11 mouse cellular contexts compared by ENCODE assay signal in the genomic region with DNA sequence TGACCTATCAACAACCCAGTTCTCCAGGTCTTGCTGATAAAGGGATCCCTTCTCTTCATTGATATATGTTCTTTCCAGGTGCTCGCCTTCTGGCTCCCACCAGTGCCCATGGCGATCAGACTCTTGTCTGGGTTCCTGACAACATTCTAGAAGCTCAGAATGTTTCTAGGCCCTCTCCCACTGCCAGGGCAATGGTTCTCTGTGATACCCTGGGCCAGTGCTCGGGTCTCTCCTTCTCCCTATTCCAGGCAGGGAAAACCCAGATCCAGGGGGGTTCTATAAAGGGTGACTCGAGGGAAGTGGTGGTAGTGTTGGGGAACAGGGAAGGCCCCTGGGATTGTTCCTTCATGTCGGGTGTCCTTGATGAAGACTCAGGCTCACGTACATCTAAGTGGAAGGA. TPM values are rescaled to one million over a fixed set of nuclear protein-coding genes. Genes with fewer than 3 reads are reported as not detected.
DNase-seq lines count a peak whose midpoint lies in the region; ATAC-seq lines count a peak whose summit lies in the region.
"Had no signal": no experiment of that assay in that cellular context is flagged by ENCODE, and none has a peak within 500 bp of the region (broad histone marks: within the 10 kb centered on the region; RNA-seq: fewer than 3 reads in every experiment).

A gene (minus strand): TSS at position 101 of the 400 bp plus-strand sequence.

- H3K27me3 ChIP-seq in heart, embryonic 10.5 days (ENCODE audit: insufficient read depth, poor library complexity, severe bottlenecking) = peaks cover 34% of the 10 kb centered on the region
- H3K27me3 ChIP-seq in intestine, embryonic 14.5 days (replicated peaks; ENCODE audit: control insufficient read depth, insufficient read depth, low read length) = peaks cover 11% of the 10 kb centered on the region
- H3K27me3 ChIP-seq in neural tube, embryonic 13.5 days = peaks cover 36% of the 10 kb centered on the region

- no peaks in the 10 kb centered on the region for H3K36me3 ChIP-seq in heart, embryonic 10.5 days
- no peaks in the 10 kb centered on the region for H3K36me3 ChIP-seq in intestine, embryonic 14.5 days (ENCODE audit: control insufficient read depth, insufficient read depth, low read length)
- H3K36me3 ChIP-seq in neural tube, embryonic 13.5 days = no peaks in the 10 kb centered on the region

- DNase-seq in heart, embryonic 10.5 days (ENCODE audit: low spot score) = no peak
- DNase-seq in heart, postnatal 14 days = no peak
- peak; percentile 3 for DNase-seq in lung, postnatal 10 days
- no peak for DNase-seq in lung, adult 18-20 months
- peak; percentile 48 for DNase-seq in intestine, embryonic 14.5 days (ENCODE audit: low spot score)
- DNase-seq in cerebellum, adult 11 months = no peak

- H3K9me3 ChIP-seq in heart, embryonic 10.5 days = no peaks in the 10 kb centered on the region
- H3K9me3 ChIP-seq in intestine, embryonic 14.5 days (ENCODE audit: control insufficient read depth, low read length) = no peaks in the 10 kb centered on the region
- no peaks in the 10 kb centered on the region for H3K9me3 ChIP-seq in neural tube, embryonic 13.5 days

- H3K9ac ChIP-seq in intestine, embryonic 14.5 days (ENCODE audit: low read length) = no peak within 1 kb of the TSS
- H3K9ac ChIP-seq in neural tube, embryonic 13.5 days = no peak within 1 kb of the TSS

- ATAC-seq in intestine, embryonic 14.5 days (replicated peaks; ENCODE audit: low FRiP score, low TSS enrichment, low read depth) = no peak
- ATAC-seq in neural tube, embryonic 13.5 days (ENCODE audit: low read depth) = no peak
- no peak for ATAC-seq in megakaryocyte progenitor cell, adult 5-6 weeks (replicated peaks; ENCODE audit: poor library complexity)

- WGBS in heart, embryonic 10.5 days = 80% methylated on average over 6 of the region's 6 CpGs
- WGBS in intestine, embryonic 14.5 days = 80% methylated on average over 6 of the region's 6 CpGs
- 80% methylated on average over 6 of the region's 6 CpGs for WGBS in neural tube, embryonic 13.5 days

- peaks cover 14% of the 10 kb centered on the region for H3K4me1 ChIP-seq in heart, embryonic 10.5 days
- H3K4me1 ChIP-seq in intestine, embryonic 14.5 days (replicated peaks; ENCODE audit: control insufficient read depth, insufficient read depth, low read length) = no peaks in the 10 kb centered on the region
- no peaks in the 10 kb centered on the region for H3K4me1 ChIP-seq in neural tube, embryonic 13.5 days (replicated peaks)

- 0 out of 2 replicates have a peak within 1 kb of the TSS, but pooled peaks have one; percentile 43 for H3K4me3 ChIP-seq in heart, embryonic 10.5 days
- H3K4me3 ChIP-seq in intestine, embryonic 14.5 days (ENCODE audit: low read depth, low read length) = no peak within 1 kb of the TSS
- H3K4me3 ChIP-seq in neural tube, embryonic 13.5 days = peak within 1 kb of the TSS; percentile 30; the same call in 1 of the 2 replicates

- no peak within 1 kb of the TSS for H3K27ac ChIP-seq in heart, embryonic 10.5 days
- no peak within 1 kb of the TSS for H3K27ac ChIP-seq in intestine, embryonic 14.5 days (ENCODE audit: low read depth)
- no peak within 1 kb of the TSS for H3K27ac ChIP-seq in neural tube, embryonic 13.5 days (replicated peaks)
- H3K27ac ChIP-seq: macrophage had no signal

- H3K4me2 ChIP-seq in intestine, embryonic 14.5 days (ENCODE audit: low read length) = 0 out of 2 replicates have a peak within 1 kb of the TSS, but pooled peaks have one; percentile 51
- peak within 1 kb of the TSS; percentile 62 for H3K4me2 ChIP-seq in neural tube, embryonic 13.5 days

- intact Hi-C loops in heart, postnatal 14 days (cut with DNase I) = no loop called here

RNA-seq across cellular contexts. Expression of the gene that starts here (rescaled TPM):
- not detected in 2 replicates for polyA plus RNA-seq in heart, embryonic 10.5 days (2016; fragmentation: Nextera tagmentation; extraction: Ambion mirVana)
- total RNA-seq in heart, postnatal 14 days (2021) = not detected
- not detected in 2 replicates for polyA plus RNA-seq in intestine, embryonic 14.5 days (2014; fragmentation: Nextera tagmentation; extraction: Ambion mirVana)
- not detected in 2 replicates for polyA plus RNA-seq in neural tube, embryonic 13.5 days (2015; fragmentation: Nextera tagmentation; extraction: Ambion mirVana)
- not detected in 2 replicates for total RNA-seq in megakaryocyte progenitor cell, adult 5-6 weeks (2015)
- not detected in 2 replicates for total RNA-seq in megakaryocyte progenitor cell, adult 5-6 weeks (2017)
- total RNA-seq: adrenal gland, postnatal 14 days; left cerebral cortex, adult 8-10 months had no signal
- polyA plus RNA-seq: macrophage had no signal

Comparison
In these comparisons a context has a peak if more than half of its experiments do, and no peak if none do; other contexts are left out.
1. Peak in DNase-seq and H3K4me2 ChIP-seq in intestine, embryonic 14.5 days; RNA of the gene not detected or under 1 TPM.